Mouse (Mus musculus): Measurements from ENCODE around the gene Spon1. TPM values are rescaled to one million over a fixed set of nuclear protein-coding genes. Genes with fewer than 3 reads are reported as not detected.

Spon1 gene
- polyA plus RNA-seq, 2 experiments = 9.0 to 13.8 TPM

DNA sequence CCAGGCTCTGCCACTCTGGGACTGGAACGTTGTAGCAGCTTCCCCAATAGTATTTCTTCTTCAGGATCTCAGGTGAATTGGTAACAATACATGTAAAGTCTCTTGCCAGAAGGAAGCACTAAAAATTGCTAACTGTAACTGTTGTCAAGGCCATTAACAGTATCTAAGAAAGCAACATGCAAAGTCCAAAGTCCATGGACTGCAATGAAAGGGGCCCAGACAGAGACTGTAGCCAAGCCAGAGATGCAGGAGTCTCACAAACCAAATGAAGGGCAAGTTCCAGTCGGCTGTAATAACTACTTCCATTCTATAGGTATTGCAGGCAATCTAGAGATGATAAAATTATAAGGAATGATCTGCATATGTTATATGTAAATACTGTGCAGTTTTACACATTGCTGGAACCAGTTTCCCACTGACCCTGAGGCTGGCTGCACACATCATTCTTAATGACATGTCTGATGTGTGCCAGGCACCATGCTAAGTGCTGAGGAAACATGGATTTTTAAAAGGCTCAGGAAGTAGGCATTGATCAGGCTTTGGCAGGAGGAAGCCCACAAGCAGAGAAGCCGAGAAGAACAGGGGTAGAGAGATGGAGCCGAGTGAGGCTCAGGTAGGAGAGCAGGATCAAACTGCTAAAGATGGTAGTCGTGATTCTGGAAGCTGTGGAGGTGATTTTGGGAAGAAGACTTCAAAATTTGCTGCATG, 59.9 kb downstream of the Spon1 start:
- Histone ChIP-seq H3K9me3 (ENCODE audit: control insufficient read depth, low read length) (no peaks in the 10 kb centered on the region), H3K4me1 (ENCODE audit: control insufficient read depth, insufficient read depth, low read length) (0 out of 2 replicates have a peak, but pooled peaks cover 2% of the 10 kb centered on the region), H3K27me3 (ENCODE audit: control insufficient read depth, insufficient read depth, low read length) (no peaks in the 10 kb centered on the region), H3K9ac (ENCODE audit: low read depth, low read length, severe bottlenecking) (no peak overlapping the region), H3K27ac (replicated peaks; ENCODE audit: low read depth, low read length) (no peak overlapping the region), H3K4me3 (replicated peaks; ENCODE audit: low read length) (no peak overlapping the region), H3K36me3 (ENCODE audit: control insufficient read depth, insufficient read depth, low read length) (no peaks in the 10 kb centered on the region), H3K4me2 (replicated peaks; ENCODE audit: low read depth, low read length, severe bottlenecking) (no peak overlapping the region)
- TF ChIP-seq POLR2A (IDR thresholded peaks at IDR 0.05; ENCODE audit: borderline replicate concordance, extremely low read depth, insufficient read depth, insufficient read length) = no peak
- no peak for DNase-seq (ENCODE audit: low spot score)
- 60% methylated on average over 5 of the region's 5 CpGs for WGBS
- no peak for ATAC-seq (ENCODE audit: low FRiP score, low read depth)

GRCm38 (mm10) chr7:113826510-113826909, 60.7 kb downstream of the Spon1 start:
- Histone ChIP-seq H3K27ac (replicated peaks; ENCODE audit: low read depth, low read length) (no peak overlapping the region), H3K4me1 (ENCODE audit: control insufficient read depth, insufficient read depth, low read length) (0 out of 2 replicates have a peak, but pooled peaks cover 2% of the 10 kb centered on the region), H3K36me3 (ENCODE audit: control insufficient read depth, insufficient read depth, low read length) (no peaks in the 10 kb centered on the region), H3K27me3 (ENCODE audit: control insufficient read depth, insufficient read depth, low read length) (no peaks in the 10 kb centered on the region), H3K9ac (ENCODE audit: low read depth, low read length, severe bottlenecking) (no peak overlapping the region), H3K4me3 (replicated peaks; ENCODE audit: low read length) (no peak overlapping the region), H3K4me2 (replicated peaks; ENCODE audit: low read depth, low read length, severe bottlenecking) (no peak overlapping the region), H3K9me3 (ENCODE audit: control insufficient read depth, low read length) (no peaks in the 10 kb centered on the region)
- DNase-seq (ENCODE audit: low spot score) = no peak
- 42% methylated on average over 1 of the region's 1 CpGs for WGBS
- no peak for ATAC-seq (ENCODE audit: low FRiP score, low read depth)
- TF ChIP-seq POLR2A (IDR thresholded peaks at IDR 0.05; ENCODE audit: borderline replicate concordance, extremely low read depth, insufficient read depth, insufficient read length) = no peak

DNA sequence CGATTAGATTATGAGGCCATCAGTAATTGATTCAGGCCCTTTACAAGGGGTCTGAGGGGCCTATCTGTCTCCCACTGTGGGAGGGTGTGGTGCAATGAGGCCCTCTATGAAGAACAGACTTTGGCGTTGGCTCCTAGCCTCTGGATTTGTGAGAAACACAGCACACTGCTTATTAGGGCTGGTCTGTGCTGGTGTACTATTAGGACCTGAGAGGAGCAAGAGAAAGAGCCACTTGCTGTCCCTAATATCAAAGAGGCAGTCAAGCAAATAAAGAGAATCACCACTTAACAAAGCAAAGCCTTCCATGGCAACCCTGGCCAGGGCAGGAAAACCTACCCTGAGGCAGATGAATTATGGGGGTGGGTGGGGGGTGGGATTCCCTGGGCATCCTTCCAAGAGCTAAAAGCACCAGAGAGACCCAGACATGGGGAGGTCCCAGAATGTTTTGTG, 62.3 kb downstream of the Spon1 start:
- Histone ChIP-seq H3K36me3 (ENCODE audit: control insufficient read depth, insufficient read depth, low read length) (no peaks in the 10 kb centered on the region), H3K9ac (ENCODE audit: low read depth, low read length, severe bottlenecking) (no peak overlapping the region), H3K4me3 (replicated peaks; ENCODE audit: low read length) (no peak overlapping the region), H3K27ac (replicated peaks; ENCODE audit: low read depth, low read length) (no peak overlapping the region), H3K27me3 (ENCODE audit: control insufficient read depth, insufficient read depth, low read length) (no peaks in the 10 kb centered on the region), H3K9me3 (ENCODE audit: control insufficient read depth, low read length) (no peaks in the 10 kb centered on the region), H3K4me2 (replicated peaks; ENCODE audit: low read depth, low read length, severe bottlenecking) (no peak overlapping the region), H3K4me1 (ENCODE audit: control insufficient read depth, insufficient read depth, low read length) (0 out of 2 replicates have a peak, but pooled peaks cover 2% of the 10 kb centered on the region)
- TF ChIP-seq POLR2A (IDR thresholded peaks at IDR 0.05; ENCODE audit: borderline replicate concordance, extremely low read depth, insufficient read depth, insufficient read length) = no peak
- 58% methylated on average over 2 of the region's 2 CpGs for WGBS
- no peak for DNase-seq (ENCODE audit: low spot score)
- no peak for ATAC-seq (ENCODE audit: low FRiP score, low read depth)

GRCm38 (mm10) chr7:113828576-113828975, 62.8 kb downstream of the Spon1 start:
- Histone ChIP-seq H3K36me3 (ENCODE audit: control insufficient read depth, insufficient read depth, low read length) (no peaks in the 10 kb centered on the region), H3K4me3 (replicated peaks; ENCODE audit: low read length) (no peak overlapping the region), H3K27me3 (ENCODE audit: control insufficient read depth, insufficient read depth, low read length) (no peaks in the 10 kb centered on the region), H3K4me1 (ENCODE audit: control insufficient read depth, insufficient read depth, low read length) (0 out of 2 replicates have a peak, but pooled peaks cover 2% of the 10 kb centered on the region), H3K27ac (replicated peaks; ENCODE audit: low read depth, low read length) (no peak overlapping the region), H3K9ac (ENCODE audit: low read depth, low read length, severe bottlenecking) (no peak overlapping the region), H3K4me2 (replicated peaks; ENCODE audit: low read depth, low read length, severe bottlenecking) (no peak overlapping the region), H3K9me3 (ENCODE audit: control insufficient read depth, low read length) (no peaks in the 10 kb centered on the region)
- WGBS = 59% methylated on average over 2 of the region's 2 CpGs
- no peak for DNase-seq (ENCODE audit: low spot score)
- ATAC-seq (ENCODE audit: low FRiP score, low read depth) = no peak
- TF ChIP-seq POLR2A (IDR thresholded peaks at IDR 0.05; ENCODE audit: borderline replicate concordance, extremely low read depth, insufficient read depth, insufficient read length) = no peak

GRCm38 (mm10) chr7:113837151-113837550, 71.4 kb downstream of the Spon1 start:
- Histone ChIP-seq H3K9me3 (ENCODE audit: control insufficient read depth, low read length) (no peaks in the 10 kb centered on the region), H3K4me3 (replicated peaks; ENCODE audit: low read length) (no peak overlapping the region), H3K27me3 (ENCODE audit: control insufficient read depth, insufficient read depth, low read length) (no peaks in the 10 kb centered on the region), H3K4me2 (replicated peaks; ENCODE audit: low read depth, low read length, severe bottlenecking) (no peak overlapping the region), H3K9ac (ENCODE audit: low read depth, low read length, severe bottlenecking) (no peak overlapping the region), H3K4me1 (ENCODE audit: control insufficient read depth, insufficient read depth, low read length) (no peaks in the 10 kb centered on the region), H3K36me3 (ENCODE audit: control insufficient read depth, insufficient read depth, low read length) (no peaks in the 10 kb centered on the region), H3K27ac (replicated peaks; ENCODE audit: low read depth, low read length) (no peak overlapping the region)
- 83% methylated on average over 4 of the region's 4 CpGs for WGBS
- TF ChIP-seq POLR2A (IDR thresholded peaks at IDR 0.05; ENCODE audit: borderline replicate concordance, extremely low read depth, insufficient read depth, insufficient read length) = no peak
- no peak for ATAC-seq (ENCODE audit: low FRiP score, low read depth)
- DNase-seq (ENCODE audit: low spot score) = no peak

Measured in limb, embryonic 14.5 days (tissue).